Mouse (Mus musculus): ENCODE measurements around the gene Adcy5. TPM values are rescaled to one million over a fixed set of nuclear protein-coding genes. Genes with fewer than 3 reads are reported as not detected.

Adcy5 gene
- polyA plus RNA-seq, 1 experiment from 2014 or later, result 1.8 TPM

- Histone ChIP-seq H3K27me3 (ENCODE audit: control insufficient read depth, insufficient read depth, low read length) (no peaks in the 10 kb centered on the region), H3K9ac (ENCODE audit: low read length) (no peak overlapping the region), H3K4me3 (ENCODE audit: low read depth, low read length) (no peak overlapping the region), H3K36me3 (ENCODE audit: control insufficient read depth, insufficient read depth, low read length) (no peaks in the 10 kb centered on the region), H3K9me3 (ENCODE audit: control insufficient read depth, low read length) (no peaks in the 10 kb centered on the region), H3K4me2 (ENCODE audit: low read depth, low read length, severe bottlenecking) (no peak overlapping the region), H3K27ac (ENCODE audit: low read depth, low read length) (no peak overlapping the region), H3K4me1 (replicated peaks; ENCODE audit: control insufficient read depth, insufficient read depth, low read length) (no peaks in the 10 kb centered on the region)
- 85% methylated on average over 7 of the region's 7 CpGs for WGBS
- ATAC-seq (replicated peaks; ENCODE audit: low FRiP score) (no peak), DNase-seq (ENCODE audit: low spot score) (peak; percentile 29)
Measured at GRCm38 (mm10) chr16:35305226-35305625, 150.5 kb downstream of the Adcy5 start.

- Histone ChIP-seq H3K4me2 (ENCODE audit: low read depth, low read length, severe bottlenecking) (no peak overlapping the region), H3K4me3 (ENCODE audit: low read depth, low read length) (no peak overlapping the region), H3K9ac (ENCODE audit: low read length) (no peak overlapping the region), H3K27ac (ENCODE audit: low read depth, low read length) (no peak overlapping the region), H3K9me3 (ENCODE audit: control insufficient read depth, low read length) (no peaks in the 10 kb centered on the region), H3K4me1 (replicated peaks; ENCODE audit: control insufficient read depth, insufficient read depth, low read length) (peaks cover under 1% of the 10 kb centered on the region; the same call in 1 of the 2 replicates), H3K36me3 (ENCODE audit: control insufficient read depth, insufficient read depth, low read length) (no peaks in the 10 kb centered on the region), H3K27me3 (ENCODE audit: control insufficient read depth, insufficient read depth, low read length) (no peaks in the 10 kb centered on the region)
- no peak for ATAC-seq (replicated peaks; ENCODE audit: low FRiP score)
- WGBS, result 86% methylated on average over 2 of the region's 2 CpGs
- peak; percentile 23 for DNase-seq (ENCODE audit: low spot score)
Measured at GRCm38 (mm10) chr16:35306631-35307030, 152.0 kb downstream of the Adcy5 start.

GRCm38 (mm10) chr16:35307331-35307730 lies 152.7 kb downstream of the Adcy5 start:
- peak; percentile 1 for DNase-seq (ENCODE audit: low spot score)
- no peaks in the 10 kb centered on the region for H3K36me3 ChIP-seq (ENCODE audit: control insufficient read depth, insufficient read depth, low read length)
- no peak overlapping the region for H3K27ac ChIP-seq (ENCODE audit: low read depth, low read length)
- no peaks in the 10 kb centered on the region for H3K27me3 ChIP-seq (ENCODE audit: control insufficient read depth, insufficient read depth, low read length)
- H3K9ac ChIP-seq (ENCODE audit: low read length), result no peak overlapping the region
- H3K9me3 ChIP-seq (ENCODE audit: control insufficient read depth, low read length), result no peaks in the 10 kb centered on the region
- H3K4me2 ChIP-seq (ENCODE audit: low read depth, low read length, severe bottlenecking), result no peak overlapping the region
- 76% methylated on average over 2 of the region's 2 CpGs for WGBS
- peaks cover 3% of the 10 kb centered on the region; the same call in 1 of the 2 replicates for H3K4me1 ChIP-seq (replicated peaks; ENCODE audit: control insufficient read depth, insufficient read depth, low read length)
- ATAC-seq (replicated peaks; ENCODE audit: low FRiP score), result no peak
- H3K4me3 ChIP-seq (ENCODE audit: low read depth, low read length), result no peak overlapping the region

GRCm38 (mm10) chr16:35308016-35308415 lies 153.3 kb downstream of the Adcy5 start:
- 90% methylated on average over 6 of the region's 6 CpGs for WGBS
- H3K4me2 ChIP-seq (ENCODE audit: low read depth, low read length, severe bottlenecking), result no peak overlapping the region
- no peak overlapping the region for H3K4me3 ChIP-seq (ENCODE audit: low read depth, low read length)
- no peak overlapping the region for H3K27ac ChIP-seq (ENCODE audit: low read depth, low read length)
- no peak overlapping the region for H3K9ac ChIP-seq (ENCODE audit: low read length)
- H3K4me1 ChIP-seq (replicated peaks; ENCODE audit: control insufficient read depth, insufficient read depth, low read length), result peaks cover 3% of the 10 kb centered on the region; the same call in 1 of the 2 replicates
- no peaks in the 10 kb centered on the region for H3K9me3 ChIP-seq (ENCODE audit: control insufficient read depth, low read length)
- no peak for ATAC-seq (replicated peaks; ENCODE audit: low FRiP score)
- DNase-seq (ENCODE audit: low spot score), result no peak
- no peaks in the 10 kb centered on the region for H3K27me3 ChIP-seq (ENCODE audit: control insufficient read depth, insufficient read depth, low read length)
- no peaks in the 10 kb centered on the region for H3K36me3 ChIP-seq (ENCODE audit: control insufficient read depth, insufficient read depth, low read length)

- Histone ChIP-seq H3K9me3 (ENCODE audit: control insufficient read depth, low read length) (no peaks in the 10 kb centered on the region), H3K27ac (ENCODE audit: low read depth, low read length) (no peak overlapping the region), H3K9ac (ENCODE audit: low read length) (no peak overlapping the region), H3K27me3 (ENCODE audit: control insufficient read depth, insufficient read depth, low read length) (no peaks in the 10 kb centered on the region), H3K4me2 (ENCODE audit: low read depth, low read length, severe bottlenecking) (no peak overlapping the region), H3K4me1 (replicated peaks; ENCODE audit: control insufficient read depth, insufficient read depth, low read length) (peaks cover 3% of the 10 kb centered on the region; the same call in 1 of the 2 replicates), H3K4me3 (ENCODE audit: low read depth, low read length) (no peak overlapping the region), H3K36me3 (ENCODE audit: control insufficient read depth, insufficient read depth, low read length) (no peaks in the 10 kb centered on the region)
- no peak for DNase-seq (ENCODE audit: low spot score)
- no peak for ATAC-seq (replicated peaks; ENCODE audit: low FRiP score)
- WGBS, result 90% methylated on average over 6 of the region's 6 CpGs
Measured at GRCm38 (mm10) chr16:35308486-35309143, 153.9 kb downstream of the Adcy5 start.

GRCm38 (mm10) chr16:35309634-35310033 lies 155.0 kb downstream of the Adcy5 start:
- H3K36me3 ChIP-seq (ENCODE audit: control insufficient read depth, insufficient read depth, low read length), result no peaks in the 10 kb centered on the region
- H3K4me2 ChIP-seq (ENCODE audit: low read depth, low read length, severe bottlenecking), result no peak overlapping the region
- H3K9ac ChIP-seq (ENCODE audit: low read length), result no peak overlapping the region
- H3K4me3 ChIP-seq (ENCODE audit: low read depth, low read length), result no peak overlapping the region
- DNase-seq (ENCODE audit: low spot score) (no peak), ATAC-seq (replicated peaks; ENCODE audit: low FRiP score) (no peak)
- H3K27ac ChIP-seq (ENCODE audit: low read depth, low read length), result no peak overlapping the region
- peaks cover 3% of the 10 kb centered on the region; the same call in 1 of the 2 replicates for H3K4me1 ChIP-seq (replicated peaks; ENCODE audit: control insufficient read depth, insufficient read depth, low read length)
- 86% methylated on average over 4 of the region's 4 CpGs for WGBS
- no peaks in the 10 kb centered on the region for H3K9me3 ChIP-seq (ENCODE audit: control insufficient read depth, low read length)
- H3K27me3 ChIP-seq (ENCODE audit: control insufficient read depth, insufficient read depth, low read length), result no peaks in the 10 kb centered on the region

- Histone ChIP-seq H3K27ac (ENCODE audit: low read depth, low read length) (no peak overlapping the region), H3K4me2 (ENCODE audit: low read depth, low read length, severe bottlenecking) (no peak overlapping the region), H3K27me3 (ENCODE audit: control insufficient read depth, insufficient read depth, low read length) (no peaks in the 10 kb centered on the region), H3K9me3 (ENCODE audit: control insufficient read depth, low read length) (no peaks in the 10 kb centered on the region), H3K36me3 (ENCODE audit: control insufficient read depth, insufficient read depth, low read length) (no peaks in the 10 kb centered on the region), H3K4me3 (ENCODE audit: low read depth, low read length) (no peak overlapping the region), H3K9ac (ENCODE audit: low read length) (no peak overlapping the region), H3K4me1 (replicated peaks; ENCODE audit: control insufficient read depth, insufficient read depth, low read length) (peaks cover 3% of the 10 kb centered on the region; the same call in 1 of the 2 replicates)
- no peak for ATAC-seq (replicated peaks; ENCODE audit: low FRiP score)
- WGBS, result 58% methylated on average over 2 of the region's 2 CpGs
- DNase-seq (ENCODE audit: low spot score), result no peak
Measured at GRCm38 (mm10) chr16:35310551-35311110, 156.0 kb downstream of the Adcy5 start.

- DNase-seq (ENCODE audit: low spot score) (no peak), ATAC-seq (replicated peaks; ENCODE audit: low FRiP score) (no peak)
- Histone ChIP-seq H3K36me3 (ENCODE audit: control insufficient read depth, insufficient read depth, low read length) (no peaks in the 10 kb centered on the region), H3K4me3 (ENCODE audit: low read depth, low read length) (no peak overlapping the region), H3K9ac (ENCODE audit: low read length) (no peak overlapping the region), H3K27ac (ENCODE audit: low read depth, low read length) (no peak overlapping the region), H3K4me1 (replicated peaks; ENCODE audit: control insufficient read depth, insufficient read depth, low read length) (peaks cover 3% of the 10 kb centered on the region; the same call in 1 of the 2 replicates), H3K27me3 (ENCODE audit: control insufficient read depth, insufficient read depth, low read length) (no peaks in the 10 kb centered on the region), H3K4me2 (ENCODE audit: low read depth, low read length, severe bottlenecking) (no peak overlapping the region), H3K9me3 (ENCODE audit: control insufficient read depth, low read length) (no peaks in the 10 kb centered on the region)
- WGBS, result 49% methylated on average over 8 of the region's 8 CpGs
Measured at GRCm38 (mm10) chr16:35311586-35311985, 156.9 kb downstream of the Adcy5 start.

GRCm38 (mm10) chr16:35315496-35315895 lies 160.8 kb downstream of the Adcy5 start:
- Histone ChIP-seq H3K9me3 (ENCODE audit: control insufficient read depth, low read length) (no peaks in the 10 kb centered on the region), H3K27me3 (ENCODE audit: control insufficient read depth, insufficient read depth, low read length) (no peaks in the 10 kb centered on the region), H3K4me3 (ENCODE audit: low read depth, low read length) (no peak overlapping the region), H3K4me2 (ENCODE audit: low read depth, low read length, severe bottlenecking) (no peak overlapping the region), H3K27ac (ENCODE audit: low read depth, low read length) (no peak overlapping the region), H3K4me1 (replicated peaks; ENCODE audit: control insufficient read depth, insufficient read depth, low read length) (peaks cover 3% of the 10 kb centered on the region; the same call in 1 of the 2 replicates), H3K36me3 (ENCODE audit: control insufficient read depth, insufficient read depth, low read length) (no peaks in the 10 kb centered on the region), H3K9ac (ENCODE audit: low read length) (no peak overlapping the region)
- DNase-seq (ENCODE audit: low spot score) (no peak), ATAC-seq (replicated peaks; ENCODE audit: low FRiP score) (no peak)
- 77% methylated on average over 3 of the region's 3 CpGs for WGBS

Data from forebrain, embryonic 11.5 days (tissue).